Mouse (Mus musculus) neural tube, embryonic 15.5 days (tissue): Measurements from ENCODE around the gene Supt5. TPM values are rescaled to one million over a fixed set of nuclear protein-coding genes. Genes with fewer than 3 reads are reported as not detected.
"Not testable (repeated sequence)": the region's sequence is repeated elsewhere in the genome, so short reads cannot be mapped to it uniquely, and the experiment has no call there.

Experiments used
- ATAC-seq: fragments of 200-750 bp; cut with Nextera tagmentation; 2 replicates; pipeline ENCODE4 v1.8.0; 2017; ENCODE audit warnings: mild to moderate bottlenecking, moderate TSS enrichment, moderate library complexity; ENCODE audit not compliant: low FRiP score
- H3K27ac ChIP-seq: fragments of 300-500 bp; sonication (generic); replicated peaks from 2 replicates; pipeline ENCODE4 v1.5.1; 2015; ENCODE audit warnings: mild to moderate bottlenecking, inconsistent platforms
- H3K27me3 ChIP-seq: fragments of 300-500 bp; sonication (generic); replicated peaks from 2 replicates; pipeline ENCODE4 v1.6.1; 2015; ENCODE audit warnings: inconsistent platforms
- H3K36me3 ChIP-seq: fragments of 300-500 bp; sonication (generic); 2 replicates; pipeline ENCODE4 v1.6.1; 2015; ENCODE audit warnings: inconsistent platforms
- H3K4me1 ChIP-seq: fragments of 300-500 bp; sonication (generic); 2 replicates; pipeline ENCODE4 v1.6.1; 2015; ENCODE audit warnings: inconsistent platforms
- H3K4me2 ChIP-seq: fragments of 300-500 bp; sonication (generic); 2 replicates; pipeline ENCODE4 v1.6.1; 2015; ENCODE audit warnings: inconsistent platforms, mild to moderate bottlenecking, moderate library complexity
- H3K4me3 ChIP-seq: fragments of 300-500 bp; sonication (generic); replicated peaks from 2 replicates; pipeline ENCODE4 v1.5.1; 2015; ENCODE audit warnings: mild to moderate bottlenecking, inconsistent platforms
- H3K9ac ChIP-seq: fragments of 300-500 bp; sonication (generic); replicated peaks from 2 replicates; pipeline ENCODE4 v1.6.1; 2015; ENCODE audit warnings: mild to moderate bottlenecking, inconsistent platforms
- H3K9me3 ChIP-seq: fragments of 300-500 bp; sonication (generic); replicated peaks from 2 replicates; pipeline ENCODE4 v1.6.1; 2016; ENCODE audit warnings: inconsistent platforms
- WGBS: fragments of 180-500 bp; shearing (Covaris S2); methylation state at CpG from one replicate; pipeline ENCODE4 v1.1.7; 2015; ENCODE audit warnings: mixed read lengths; 5-methylcytosine and 5-hydroxymethylcytosine counted together
- polyA plus RNA-seq: library from polyadenylated mRNA; unstranded; fragments of >200 nt; fragmentation: Nextera tagmentation; extraction: Ambion mirVana; gene quantifications from 2 replicates; pipeline ENCODE4 v1.2.1, GENCODE M21; 2015

The Supt5 gene
- polyA plus RNA-seq = 92.8 and 101 TPM in 2 replicates

- H3K4me1 ChIP-seq = peaks cover 33% of the 10 kb centered on the region
- H3K27me3 ChIP-seq = no peaks in the 10 kb centered on the region
- ATAC-seq = peak; percentile 99
- H3K36me3 ChIP-seq = no peaks in the 10 kb centered on the region; the same call in 1 of the 2 replicates
- H3K27ac ChIP-seq = peak within 1 kb of the TSS; percentile 85
- H3K4me3 ChIP-seq = peak within 1 kb of the TSS; percentile 74
- H3K9ac ChIP-seq = peak within 1 kb of the TSS; percentile 89
- WGBS = under 1% methylated on average over 77 of the region's 77 CpGs
- H3K4me2 ChIP-seq = peak within 1 kb of the TSS; percentile 71
- no peaks in the 10 kb centered on the region for H3K9me3 ChIP-seq
These were observed at the start of gene Supt5 for GRCm38 (mm10) chr7:28338108-28338998. Supt5 (minus strand) TSS chr7:28338746.

GRCm38 (mm10) chr7:28387384-28387783 is 48.8 kb upstream of the Supt5 start:
- H3K9ac ChIP-seq, H3K9me3 ChIP-seq, H3K27ac ChIP-seq, H3K27me3 ChIP-seq, H3K4me3 ChIP-seq, H3K4me2 ChIP-seq, ATAC-seq: not testable (repeated sequence)
- Histone ChIP-seq H3K4me1 (peaks cover 22% of the 10 kb centered on the region), H3K36me3 (peaks cover 42% of the 10 kb centered on the region)
- 90% methylated on average over 7 of the region's 7 CpGs for whole genome bisulfite sequencing

- not testable (repeated sequence) for H3K4me2 ChIP-seq, H3K27ac ChIP-seq, H3K9me3 ChIP-seq, H3K9ac ChIP-seq, ATAC-seq, H3K27me3 ChIP-seq, H3K4me3 ChIP-seq
- peaks cover 42% of the 10 kb centered on the region for H3K36me3 ChIP-seq
- WGBS = 83% methylated on average over 6 of the region's 6 CpGs
- peaks cover 23% of the 10 kb centered on the region for H3K4me1 ChIP-seq
These were observed 48.3 kb upstream of the Supt5 start for GRCm38 (mm10) chr7:28386877-28387276.

DNA sequence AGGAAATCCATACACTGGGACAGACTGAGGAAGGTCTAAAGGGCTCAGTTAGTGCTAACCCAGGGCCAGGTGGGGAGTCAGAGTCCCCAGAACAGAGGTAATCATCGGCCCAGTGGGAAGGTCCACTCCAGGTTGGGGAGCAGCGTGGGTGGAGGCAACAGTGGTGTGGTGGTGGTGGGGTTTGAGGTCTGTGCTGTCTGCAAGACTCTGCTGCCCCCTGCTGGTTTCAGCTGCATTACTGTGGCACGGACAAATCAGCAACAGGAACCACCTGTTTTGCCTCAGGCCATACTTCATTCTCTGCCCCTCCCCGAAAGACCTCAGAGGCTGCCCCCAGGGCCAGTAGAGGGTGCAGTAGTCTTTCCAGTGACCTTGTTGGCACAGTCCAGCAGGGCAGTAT is 47.9 kb upstream of the Supt5 start:
- no peak for ATAC-seq
- Histone ChIP-seq H3K27ac (no peak overlapping the region), H3K36me3 (peaks cover 42% of the 10 kb centered on the region), H3K9me3 (no peaks in the 10 kb centered on the region), H3K27me3 (no peaks in the 10 kb centered on the region), H3K4me1 (peaks cover 23% of the 10 kb centered on the region), H3K4me3 (no peak overlapping the region), H3K4me2 (no peak overlapping the region), H3K9ac (no peak overlapping the region)
- 13% methylated on average over 4 of the region's 4 CpGs for WGBS

DNA sequence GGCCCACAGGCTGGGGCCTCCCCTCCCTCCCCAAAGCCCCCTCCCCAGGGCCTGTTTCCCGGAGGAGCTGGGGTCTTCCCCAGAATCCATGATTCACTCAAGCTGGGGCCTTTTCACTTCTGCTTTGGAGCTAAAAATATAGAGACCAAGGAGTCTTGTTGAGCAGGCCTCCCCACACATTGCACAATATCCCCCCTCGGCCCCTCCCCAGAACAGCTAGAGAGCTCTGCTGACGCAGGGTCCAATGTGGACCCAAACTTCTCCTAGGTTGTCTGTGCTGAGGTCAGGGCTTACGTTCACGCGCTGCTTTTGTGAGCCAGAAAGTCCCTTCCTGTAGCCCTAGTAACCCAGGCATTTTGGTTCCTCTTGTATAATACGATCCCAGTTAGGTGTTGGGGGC is 47.5 kb upstream of the Supt5 start:
- H3K4me1 ChIP-seq = peaks cover 20% of the 10 kb centered on the region
- H3K4me3 ChIP-seq = no peak overlapping the region
- ATAC-seq = no peak
- 86% methylated on average over 7 of the region's 7 CpGs for WGBS
- no peaks in the 10 kb centered on the region for H3K27me3 ChIP-seq
- no peak overlapping the region for H3K4me2 ChIP-seq
- peaks cover 42% of the 10 kb centered on the region for H3K36me3 ChIP-seq
- no peaks in the 10 kb centered on the region for H3K9me3 ChIP-seq
- H3K27ac ChIP-seq = no peak overlapping the region
- H3K9ac ChIP-seq = no peak overlapping the region

- no peak overlapping the region for H3K4me3 ChIP-seq
- WGBS = 88% methylated on average over 9 of the region's 9 CpGs
These were observed 46.6 kb upstream of the Supt5 start for GRCm38 (mm10) chr7:28385196-28385595.

GRCm38 (mm10) chr7:28384162-28384561 is 45.6 kb upstream of the Supt5 start:
- H3K4me2 ChIP-seq = no peak overlapping the region
- 82% methylated on average over 6 of the region's 6 CpGs for WGBS
- no peak for ATAC-seq
- no peaks in the 10 kb centered on the region for H3K27me3 ChIP-seq
- H3K9me3 ChIP-seq = no peaks in the 10 kb centered on the region
- H3K36me3 ChIP-seq = peaks cover 28% of the 10 kb centered on the region
- no peak overlapping the region for H3K27ac ChIP-seq
- no peak overlapping the region for H3K9ac ChIP-seq
- H3K4me3 ChIP-seq = no peak overlapping the region
- peaks cover 30% of the 10 kb centered on the region for H3K4me1 ChIP-seq

More at GRCm38 (mm10) chr7:28385196-28385595, 46.6 kb upstream of the Supt5 start:
- Histone ChIP-seq H3K27me3 (no peaks in the 10 kb centered on the region), H3K4me1 (peaks cover 24% of the 10 kb centered on the region), H3K27ac (no peak overlapping the region), H3K9me3 (no peaks in the 10 kb centered on the region), H3K36me3 (peaks cover 36% of the 10 kb centered on the region), H3K9ac (no peak overlapping the region), H3K4me2 (no peak overlapping the region)
- no peak for ATAC-seq

DNA sequence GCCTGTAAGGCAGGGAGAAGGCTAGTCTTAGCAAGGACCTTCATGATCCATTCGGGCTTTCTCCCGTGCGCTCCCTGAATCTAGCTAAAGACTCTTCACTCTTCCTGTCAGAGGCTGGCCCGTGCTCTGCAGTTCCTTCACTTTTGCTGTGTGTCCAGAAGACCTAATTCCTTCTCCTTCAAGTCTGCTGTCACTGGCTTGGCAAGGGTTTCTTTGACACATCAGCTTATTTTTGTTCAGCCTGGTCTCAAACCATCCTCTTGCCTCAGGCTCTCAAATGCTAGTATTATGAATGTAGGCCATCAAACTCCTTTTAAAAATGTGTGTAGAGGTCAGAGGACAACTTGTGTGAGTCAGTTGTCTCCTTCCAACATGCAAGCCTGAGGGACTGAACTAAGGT is 45.1 kb upstream of the Supt5 start:
- Histone ChIP-seq H3K27me3 (no peaks in the 10 kb centered on the region), H3K9me3 (no peaks in the 10 kb centered on the region), H3K36me3 (peaks cover 22% of the 10 kb centered on the region), H3K4me1 (peaks cover 34% of the 10 kb centered on the region), H3K4me3 (no peak overlapping the region), H3K9ac (no peak overlapping the region), H3K27ac (no peak overlapping the region; the same call in 1 of the 2 replicates), H3K4me2 (no peak overlapping the region)
- no peak for ATAC-seq
- 76% methylated on average over 4 of the region's 4 CpGs for WGBS

- no peak for ATAC-seq
- WGBS = 77% methylated on average over 11 of the region's 11 CpGs
- H3K27ac ChIP-seq = no peak overlapping the region
These were observed 44.4 kb upstream of the Supt5 start for GRCm38 (mm10) chr7:28382981-28383396.

DNA sequence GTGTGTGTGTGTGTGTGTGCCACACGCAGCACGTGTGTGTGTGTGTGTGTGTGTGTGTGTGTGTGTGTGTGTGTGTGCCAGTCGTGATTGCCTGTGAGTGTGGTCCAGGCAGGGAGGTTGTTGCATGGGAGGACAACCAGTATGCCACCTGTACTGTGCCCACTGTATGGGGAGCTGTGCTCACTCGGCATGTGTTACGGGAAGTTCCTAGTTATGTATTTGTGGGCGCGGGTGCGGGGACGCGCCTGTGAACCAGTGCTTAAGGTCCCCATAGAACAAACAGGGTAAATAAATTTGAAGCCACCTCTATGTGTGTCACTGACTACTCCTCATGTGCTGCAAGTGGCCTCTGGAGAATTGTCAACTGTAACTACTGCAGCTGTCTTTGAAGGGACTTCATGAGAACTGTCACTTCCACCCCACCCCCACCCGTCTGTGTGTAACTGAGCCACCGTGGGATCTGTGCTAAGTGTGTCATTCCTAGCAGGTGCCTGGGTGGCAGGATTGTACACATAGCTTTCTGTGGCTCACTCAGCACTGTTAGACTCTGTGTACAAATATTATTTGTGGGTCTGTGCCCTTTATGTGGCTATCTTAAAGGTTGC is 43.9 kb upstream of the Supt5 start:
- H3K9ac ChIP-seq = no peak overlapping the region
- ATAC-seq = no peak
- peak overlapping the region; percentile 77; the same call in 1 of the 2 replicates for H3K27ac ChIP-seq
- no peak overlapping the region for H3K4me3 ChIP-seq
- H3K27me3 ChIP-seq = no peaks in the 10 kb centered on the region
- H3K4me2 ChIP-seq = peak overlapping the region; percentile 49
- no peaks in the 10 kb centered on the region for H3K9me3 ChIP-seq
- peaks cover 45% of the 10 kb centered on the region for H3K4me1 ChIP-seq
- H3K36me3 ChIP-seq = peaks cover 10% of the 10 kb centered on the region
- 78% methylated on average over 10 of the region's 12 CpGs for WGBS

More at GRCm38 (mm10) chr7:28382981-28383396, 44.4 kb upstream of the Supt5 start:
- Histone ChIP-seq H3K27me3 (no peaks in the 10 kb centered on the region), H3K36me3 (peaks cover 16% of the 10 kb centered on the region), H3K4me3 (no peak overlapping the region), H3K4me1 (peaks cover 40% of the 10 kb centered on the region), H3K4me2 (no peak overlapping the region), H3K9ac (no peak overlapping the region), H3K9me3 (no peaks in the 10 kb centered on the region)

DNA sequence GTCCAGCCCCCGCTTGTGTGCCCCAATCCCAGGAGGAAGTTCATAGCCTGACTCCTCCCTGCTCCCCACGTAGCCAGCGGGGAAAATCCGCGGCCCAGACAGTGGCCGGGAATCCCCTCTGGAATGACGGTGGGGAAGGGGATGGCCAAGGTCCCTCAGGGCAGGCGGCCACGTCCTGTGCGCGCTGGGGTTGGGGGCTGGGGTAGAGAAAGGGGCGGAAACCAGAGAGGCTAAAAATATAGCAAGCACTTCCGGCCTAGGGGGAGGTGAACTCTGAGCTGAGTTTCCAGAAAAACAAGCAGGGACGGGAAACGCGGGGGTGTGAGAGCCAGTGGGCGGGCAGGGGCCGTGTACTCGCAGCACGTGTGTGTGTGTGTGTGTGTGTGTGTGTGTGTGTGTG is 43.4 kb upstream of the Supt5 start:
- peak overlapping the region; percentile 16; the same call in 1 of the 2 replicates for H3K4me3 ChIP-seq
- 16% methylated on average over 20 of the region's 20 CpGs for WGBS
- H3K9me3 ChIP-seq = no peaks in the 10 kb centered on the region
- H3K36me3 ChIP-seq = peaks cover 9% of the 10 kb centered on the region
- no peak for ATAC-seq
- H3K27me3 ChIP-seq = no peaks in the 10 kb centered on the region
- peak overlapping the region; percentile 77 for H3K27ac ChIP-seq
- H3K4me2 ChIP-seq = peak overlapping the region; percentile 49
- H3K9ac ChIP-seq = 0 out of 2 replicates have a peak overlapping the region, but pooled peaks have one; percentile 8
- H3K4me1 ChIP-seq = peaks cover 50% of the 10 kb centered on the region
